Mouse (Mus musculus) MN1 (cell line): ENCODE measurements at regions not wholly inside any gene's neighbourhood (a gene's known extent, or its start where the extent isn't known, plus 50 kb on each side); places are given as distances from the start of the nearest gene placed in this dataset.
A peak's percentile ranks its signal among the peaks of the same experiment; 100 is the strongest.

Experiments
- DNase-seq: peaks from one replicate; pipeline ENCODE4 v3.0.0-alpha.2; 2016; ENCODE audit warnings: low spot score

DNA sequence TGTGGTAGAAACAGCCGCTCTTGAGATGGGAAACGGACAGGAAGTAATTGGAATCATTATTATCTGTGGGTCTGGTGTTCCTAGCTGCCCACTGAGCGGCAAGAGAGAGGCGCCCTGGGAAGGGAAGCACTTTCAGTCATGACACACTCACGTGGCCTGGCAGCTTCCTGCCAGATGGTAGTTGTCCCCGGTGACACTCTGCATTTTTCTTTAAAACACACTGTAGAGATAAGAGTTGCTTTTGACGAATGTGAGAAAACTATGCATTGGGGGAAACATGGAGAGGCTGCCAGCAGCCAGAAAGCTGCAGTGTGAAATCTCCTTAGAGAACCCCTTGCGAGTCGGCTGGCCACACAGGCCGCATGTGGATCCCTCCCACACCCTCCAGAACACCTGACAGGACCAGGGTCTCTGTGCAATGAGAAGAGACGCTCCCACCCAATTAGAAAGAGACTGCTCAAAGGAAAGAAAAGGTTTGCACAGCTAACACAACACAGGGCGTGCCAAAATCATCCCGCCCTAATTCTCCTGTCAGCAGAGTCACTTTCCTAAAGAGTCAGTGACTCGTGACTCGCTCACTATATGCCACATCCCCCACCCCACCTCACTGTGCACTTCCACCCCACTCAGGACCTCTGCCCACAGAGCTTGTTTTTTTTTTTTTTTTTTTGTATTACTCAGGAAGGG, 194.0 kb upstream of the Map3k1 start:
- DNase-seq = peak; percentile 50

DNA sequence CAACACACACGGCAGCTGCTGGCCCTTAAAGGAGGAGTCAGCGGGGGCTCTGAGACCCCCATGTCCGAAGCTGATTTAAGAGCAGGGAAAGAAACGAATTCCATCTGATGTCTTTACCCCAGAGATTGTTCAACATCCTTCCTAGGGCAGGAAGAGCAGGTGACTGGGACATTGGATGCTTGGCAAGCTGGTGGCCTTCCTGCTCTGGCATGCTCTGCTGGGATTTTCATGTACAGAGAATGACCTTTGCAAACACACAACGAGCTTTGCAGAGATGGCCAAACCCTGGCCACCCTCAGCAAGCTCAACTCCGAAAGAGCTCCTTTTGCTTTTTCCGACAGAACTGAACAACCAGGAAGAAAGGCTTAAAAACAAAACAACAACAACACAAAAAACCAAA, 194.7 kb upstream of the Map3k1 start:
- no peak for DNase-seq

DNA sequence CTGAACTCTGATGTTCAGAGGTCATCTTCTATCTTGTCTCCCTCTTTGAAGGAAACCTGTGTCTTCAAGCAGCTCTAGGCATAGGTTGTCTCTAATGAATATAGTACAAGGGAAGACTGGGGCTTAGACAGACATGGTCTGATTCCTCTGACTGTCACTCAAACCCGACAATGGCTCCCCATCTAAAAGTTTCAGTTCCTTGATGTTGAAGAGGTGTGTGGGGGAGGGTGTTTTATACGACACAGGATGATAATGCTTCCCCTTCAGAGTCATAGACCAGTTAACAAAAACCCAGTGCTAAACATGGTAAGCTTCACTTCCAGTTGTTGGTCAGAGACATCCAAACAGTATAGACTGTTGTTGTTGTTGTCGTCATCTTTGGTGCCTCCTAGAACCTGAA, 195.3 kb upstream of the Map3k1 start:
- no peak for DNase-seq

DNA sequence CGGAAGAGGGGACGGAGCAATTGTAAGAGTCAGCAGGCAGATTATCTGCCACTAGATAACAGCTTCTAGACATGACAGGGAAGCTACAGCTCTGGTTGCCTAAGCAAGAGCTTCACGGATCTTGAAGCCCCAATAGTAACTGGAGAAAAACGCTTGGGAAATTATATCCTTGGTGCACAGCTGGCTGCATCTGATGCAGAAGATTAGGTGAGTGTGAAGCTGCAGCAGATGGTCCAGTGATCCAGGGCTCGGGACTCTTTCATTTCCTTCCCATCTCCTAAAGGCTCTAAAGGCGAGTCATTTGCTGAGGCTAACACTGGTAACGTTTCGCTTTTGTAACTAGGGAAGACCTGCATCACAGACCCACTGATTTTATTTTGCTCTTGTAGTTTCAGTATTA, 196.6 kb upstream of the Map3k1 start:
- no peak for DNase-seq

DNA sequence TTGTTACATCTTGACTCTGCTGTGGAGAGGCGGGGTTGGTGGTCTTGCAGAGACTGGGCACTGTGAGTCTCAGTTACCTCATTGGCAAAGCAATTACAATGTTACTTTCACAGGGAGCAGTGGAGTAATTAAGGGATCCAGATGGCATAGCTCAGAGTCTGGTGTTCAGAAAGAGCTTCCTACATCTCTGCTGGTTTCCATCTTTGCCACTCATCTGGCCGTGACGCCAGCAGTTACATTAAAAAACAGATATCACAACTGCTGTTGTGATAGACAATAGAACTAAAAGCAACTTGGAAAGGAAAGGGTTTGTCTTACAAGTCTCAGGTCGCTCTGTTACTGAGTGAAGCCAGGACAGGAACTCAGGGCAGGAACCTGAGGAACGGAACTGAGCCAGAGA, 200.0 kb upstream of the Map3k1 start:
- DNase-seq = no peak

DNA sequence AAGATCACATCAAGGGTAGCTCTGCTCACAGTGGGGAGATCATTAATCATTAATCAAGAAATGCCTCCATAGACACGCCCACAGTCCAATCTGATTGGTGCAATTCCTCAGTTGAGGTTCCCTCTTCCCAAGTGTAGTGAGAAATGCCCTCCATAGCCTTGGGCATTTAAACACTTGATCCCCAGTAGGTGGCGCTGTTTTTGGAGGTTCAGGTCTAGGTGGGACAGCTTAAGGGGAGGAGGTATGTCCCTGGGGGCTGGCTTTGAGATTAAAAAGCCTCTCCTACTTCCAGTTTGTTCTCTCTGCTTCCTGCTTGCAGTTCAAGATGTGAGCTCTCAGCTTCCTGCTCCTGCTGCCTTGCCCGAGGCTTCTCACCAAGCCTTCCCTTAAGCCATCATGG, 200.5 kb upstream of the Map3k1 start:
- DNase-seq = no peak

DNA sequence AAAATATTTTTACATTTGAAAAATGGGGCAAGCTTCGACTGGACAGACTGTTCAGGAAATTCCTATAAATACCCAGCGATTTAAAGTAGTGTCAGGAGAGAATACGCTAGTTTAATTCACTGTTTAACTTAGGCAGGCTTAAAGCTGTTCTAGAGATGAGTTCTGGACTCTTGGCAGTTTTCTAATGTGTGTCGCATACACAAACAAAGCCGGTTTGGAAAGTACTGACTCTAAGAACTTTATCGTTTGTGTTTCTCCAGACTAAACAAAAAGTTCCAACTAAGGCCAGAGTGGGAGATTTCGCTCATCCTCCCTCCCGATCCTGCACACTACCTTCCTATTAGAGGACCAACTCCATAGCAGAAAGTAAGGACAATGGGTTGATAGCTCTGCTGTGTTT, 201.7 kb upstream of the Map3k1 start:
- DNase-seq = no peak

DNA sequence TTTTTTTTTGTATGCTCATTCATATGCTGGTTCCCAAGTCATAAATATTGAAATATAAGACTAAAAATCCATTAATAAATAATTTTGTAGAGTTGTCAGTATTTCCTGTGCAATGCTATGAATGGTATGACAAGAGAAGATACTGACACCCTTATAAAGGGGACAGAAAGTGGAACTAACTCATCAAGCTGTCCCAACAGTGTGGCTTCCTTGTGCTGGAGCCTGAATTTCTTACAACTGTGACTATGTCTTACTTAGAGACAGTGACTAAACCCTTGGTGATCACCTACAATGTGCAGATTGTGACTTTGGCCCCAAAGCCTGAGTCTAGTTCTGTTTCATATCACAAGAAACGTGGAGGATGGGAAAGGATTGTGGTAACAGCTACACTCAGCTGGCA, 203.8 kb upstream of the Map3k1 start:
- DNase-seq = no peak

DNA sequence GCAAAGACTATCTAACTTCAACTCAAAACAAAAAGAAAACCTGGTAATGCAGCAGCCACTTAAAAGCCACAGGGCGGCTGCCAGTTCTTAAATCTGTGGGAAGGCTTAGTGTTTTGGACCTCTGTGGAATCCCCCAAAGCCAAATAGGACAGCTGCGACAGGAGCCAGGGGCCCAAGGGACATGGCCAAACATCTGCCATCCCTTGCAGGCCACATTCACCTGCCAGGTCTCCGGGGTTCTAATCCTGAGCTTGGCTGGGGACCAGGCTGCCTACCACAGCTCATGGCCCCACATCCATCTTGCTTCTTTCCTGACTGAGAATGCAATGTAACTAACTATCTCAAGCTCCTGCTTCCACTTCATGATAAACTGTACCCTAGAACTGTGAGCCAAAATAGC, 206.3 kb upstream of the Map3k1 start:
- DNase-seq = no peak

DNA sequence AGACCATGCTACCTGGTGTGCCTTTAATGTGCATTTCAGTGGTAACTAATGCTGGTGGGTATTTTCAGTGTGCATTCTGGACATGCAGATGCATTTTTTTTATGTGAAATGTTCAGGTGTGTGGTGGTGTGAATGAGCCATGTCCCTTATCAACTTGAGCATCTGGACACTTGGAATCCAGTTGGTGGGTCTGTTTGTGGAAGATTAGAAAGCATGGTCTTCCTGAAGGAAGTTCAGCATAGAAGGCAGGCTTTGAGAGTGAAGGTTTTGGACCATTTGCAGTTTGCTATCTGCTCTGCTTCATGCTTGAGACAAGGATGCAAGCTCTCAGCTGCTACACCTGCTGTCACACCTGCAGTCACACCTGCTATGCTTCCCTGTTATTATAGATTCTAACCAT, 207.5 kb upstream of the Map3k1 start:
- no peak for DNase-seq

DNA sequence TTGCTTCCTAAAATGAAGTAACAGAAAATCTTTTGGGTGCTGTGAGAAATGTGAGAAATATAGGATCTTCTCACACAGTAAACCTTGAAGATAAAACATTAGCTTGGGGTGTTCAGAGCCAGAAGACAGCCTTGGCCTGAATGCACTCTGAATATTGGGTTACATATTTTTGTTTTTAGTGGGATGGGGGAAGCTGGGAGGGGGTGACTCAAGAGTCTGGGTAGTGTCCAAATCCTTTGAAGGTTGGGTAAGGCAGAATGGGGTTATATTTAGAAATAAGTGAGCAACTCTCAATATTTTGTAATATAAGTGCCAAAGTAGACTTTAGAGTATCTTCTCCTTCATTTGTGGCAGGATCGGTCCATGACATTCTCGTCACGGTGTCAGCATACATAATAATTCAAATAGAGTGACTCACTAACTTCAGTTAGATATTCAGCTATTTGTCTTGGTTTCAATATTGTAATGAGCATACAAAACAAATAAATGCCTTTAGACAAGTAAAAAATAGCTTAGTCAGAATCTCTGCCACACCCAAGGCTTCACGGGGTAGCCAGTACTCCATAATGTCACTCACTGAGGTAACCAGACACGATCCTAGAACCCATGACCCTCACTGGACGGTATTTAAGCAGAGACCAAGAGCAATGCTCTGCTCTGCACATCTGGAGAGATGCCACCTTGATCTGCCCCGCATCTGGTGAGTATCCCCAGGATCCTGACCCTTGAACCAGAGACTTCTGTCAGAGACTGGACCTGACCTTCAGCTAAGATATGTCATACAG, 209.9 kb upstream of the Map3k1 start:
- no peak for DNase-seq

DNA sequence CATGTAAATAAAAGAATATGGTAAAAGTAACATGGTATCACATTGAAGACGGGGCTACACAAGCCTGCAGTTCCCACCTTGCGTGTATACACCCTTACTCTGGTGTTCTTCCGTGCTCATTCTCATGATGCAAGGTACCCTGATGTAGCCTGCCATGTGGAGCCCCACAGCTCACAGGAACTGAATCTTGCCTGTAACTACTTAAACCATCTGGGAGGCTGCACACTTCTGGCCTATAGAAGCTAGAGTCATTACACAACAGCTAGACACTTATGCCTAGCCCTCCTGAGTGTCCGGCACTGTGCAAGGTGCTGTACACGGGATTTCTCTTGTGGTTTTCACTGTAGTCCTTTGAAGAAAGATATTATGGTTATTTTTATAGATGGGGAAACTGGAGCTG, 210.8 kb upstream of the Map3k1 start:
- DNase-seq = no peak

DNA sequence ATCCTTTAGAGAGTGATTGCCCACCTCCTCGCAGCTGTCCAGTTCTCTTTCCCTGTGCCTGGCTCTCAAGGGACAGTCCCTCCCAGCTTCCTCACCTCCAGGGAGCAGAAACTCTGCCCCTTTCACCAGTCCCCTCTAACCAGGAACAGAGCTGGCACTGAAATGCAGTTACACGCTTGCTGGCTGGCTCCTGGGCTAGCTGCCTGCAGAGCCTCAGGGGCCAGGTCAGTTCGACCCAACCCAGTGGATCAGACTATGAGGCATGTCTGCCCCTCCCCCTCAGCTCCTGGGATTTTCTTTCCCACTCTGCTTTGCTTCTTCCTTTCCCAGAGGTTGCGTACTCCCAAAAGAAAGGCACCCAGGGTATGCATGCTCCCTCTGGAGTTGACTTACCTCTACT, 214.4 kb upstream of the Map3k1 start:
- peak; percentile 33 for DNase-seq

DNA sequence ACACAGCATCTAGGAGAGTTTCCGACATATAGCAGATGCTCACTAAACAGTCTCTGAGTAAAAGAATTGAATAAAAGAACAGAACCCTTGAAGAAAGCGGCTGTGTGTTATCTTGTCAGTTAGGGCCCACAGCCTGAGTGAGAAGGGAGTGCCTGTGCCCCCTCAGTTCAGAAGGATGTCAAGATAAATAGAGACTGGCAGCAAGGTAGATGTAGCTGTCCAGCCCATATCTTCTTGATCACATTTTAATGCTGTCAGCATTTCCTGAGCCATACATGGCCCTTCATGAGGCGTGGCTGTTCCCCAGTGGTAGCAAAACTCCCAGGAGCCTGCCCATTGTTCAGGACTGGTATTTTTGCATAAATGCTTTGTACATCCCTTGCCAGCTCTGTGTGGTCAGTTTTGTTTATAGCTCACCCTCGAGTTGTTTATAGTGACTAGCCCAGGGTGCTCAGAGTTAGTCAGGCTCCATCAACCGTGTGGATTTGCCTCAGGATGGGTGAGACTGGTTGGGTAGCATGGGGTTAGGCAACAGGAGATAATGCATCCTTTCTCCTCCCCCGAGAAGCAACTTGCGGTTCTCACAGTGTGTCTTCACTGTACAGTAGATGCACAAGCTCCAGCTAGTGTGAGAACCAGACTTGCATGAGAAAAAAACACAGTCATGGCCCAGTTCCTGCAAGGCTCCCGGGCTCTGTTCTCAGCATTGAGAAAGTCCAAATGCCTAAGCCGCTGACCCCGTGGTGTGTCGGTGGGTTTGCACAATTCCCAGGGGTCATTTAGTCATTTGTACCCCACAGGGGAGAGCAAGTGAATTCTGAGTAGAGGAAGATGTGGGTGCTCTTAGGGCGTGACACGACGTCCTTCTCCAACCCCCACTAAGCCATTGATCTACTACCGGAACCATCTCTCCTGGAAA, 216.1 kb upstream of the Map3k1 start:
- no peak for DNase-seq

DNA sequence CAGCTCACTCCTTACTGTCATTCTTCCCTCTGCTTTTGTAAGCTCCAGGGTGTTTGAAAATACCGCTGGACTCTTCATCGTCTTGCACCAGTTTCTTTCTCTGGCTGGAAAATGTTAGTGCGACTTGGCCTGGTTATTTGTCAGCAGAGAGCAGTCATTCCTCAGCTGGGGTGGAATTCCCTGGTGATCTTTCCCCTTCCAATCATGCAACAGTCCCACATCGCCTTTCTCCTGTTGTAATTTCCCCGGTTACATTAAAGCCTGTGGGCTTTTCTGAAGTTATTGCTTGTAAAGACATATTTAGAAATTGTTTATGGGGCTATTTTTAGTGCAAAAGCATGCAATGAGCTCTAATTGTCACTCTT, 216.8 kb upstream of the Map3k1 start:
- no peak for DNase-seq

DNA sequence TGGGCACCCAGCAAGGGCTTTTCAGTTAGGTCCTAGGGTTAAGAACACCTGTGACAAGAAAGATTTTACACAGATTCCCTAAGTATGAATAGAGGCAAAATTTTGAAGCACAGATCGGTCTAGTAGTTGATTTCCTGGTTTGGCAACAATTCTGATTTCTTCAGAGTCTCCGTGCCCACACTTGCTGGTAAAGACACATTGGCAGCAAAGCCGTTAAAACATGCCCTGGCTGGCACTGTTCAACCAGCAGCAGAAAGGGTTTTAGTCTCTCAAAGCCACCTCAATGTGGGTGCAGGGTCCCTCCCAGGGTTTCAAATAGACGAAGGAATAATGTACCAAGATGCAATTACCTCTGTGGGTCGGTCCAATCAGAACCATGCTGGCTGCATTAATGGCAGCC, 218.9 kb upstream of the Map3k1 start:
- no peak for DNase-seq

DNA sequence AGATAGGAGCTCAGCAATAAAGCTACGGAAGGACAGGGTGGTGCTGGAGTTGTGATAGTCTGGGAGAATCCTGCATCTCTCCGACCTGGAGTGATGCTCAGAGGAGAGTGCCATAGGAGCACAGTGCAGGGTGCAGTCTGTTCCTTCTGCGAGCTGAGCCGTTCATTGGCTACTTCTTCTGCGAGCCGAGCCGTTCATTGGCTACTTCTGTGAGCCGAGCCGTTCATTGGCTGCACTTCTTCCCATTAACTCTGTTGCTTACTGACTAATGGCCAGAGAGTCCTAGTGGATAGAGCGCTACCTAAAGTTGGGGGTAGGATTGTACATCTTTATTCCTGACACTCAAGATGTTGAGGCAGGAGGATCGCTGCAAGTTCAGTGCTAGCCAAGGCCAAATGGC, 222.3 kb upstream of the Map3k1 start:
- no peak for DNase-seq

DNA sequence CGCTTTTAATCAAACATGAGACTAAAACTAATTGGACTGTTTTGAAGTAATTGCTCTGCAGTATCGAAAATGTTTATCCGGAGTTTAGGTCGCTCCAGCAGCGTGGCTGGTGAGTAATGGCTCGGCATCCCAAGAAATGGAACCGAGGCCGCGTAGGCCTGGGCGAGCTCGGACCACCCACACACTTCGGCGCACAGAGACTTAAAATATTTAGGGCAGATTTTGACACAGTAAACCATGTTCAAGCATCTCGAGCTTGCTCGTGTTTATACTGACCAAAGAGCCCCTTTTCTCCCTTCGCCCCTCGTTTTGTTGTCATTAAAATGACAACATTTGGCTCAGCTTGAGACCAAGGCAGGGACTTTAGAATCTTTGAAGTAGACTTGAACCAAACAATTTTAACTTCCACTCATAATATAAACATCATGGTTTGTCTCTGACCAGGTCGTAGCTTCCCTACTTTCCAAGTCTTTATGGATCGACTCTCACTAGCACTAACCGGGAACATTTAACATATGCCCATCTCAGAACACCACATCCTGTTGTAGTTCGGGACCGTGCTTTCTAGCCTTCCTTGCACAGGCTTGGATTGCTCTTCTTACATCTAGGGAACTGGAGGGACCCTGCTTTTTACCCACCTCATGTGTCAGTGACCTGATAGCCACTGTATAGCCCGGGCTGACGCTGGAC, 223.0 kb upstream of the Map3k1 start:
- DNase-seq = no peak

DNA sequence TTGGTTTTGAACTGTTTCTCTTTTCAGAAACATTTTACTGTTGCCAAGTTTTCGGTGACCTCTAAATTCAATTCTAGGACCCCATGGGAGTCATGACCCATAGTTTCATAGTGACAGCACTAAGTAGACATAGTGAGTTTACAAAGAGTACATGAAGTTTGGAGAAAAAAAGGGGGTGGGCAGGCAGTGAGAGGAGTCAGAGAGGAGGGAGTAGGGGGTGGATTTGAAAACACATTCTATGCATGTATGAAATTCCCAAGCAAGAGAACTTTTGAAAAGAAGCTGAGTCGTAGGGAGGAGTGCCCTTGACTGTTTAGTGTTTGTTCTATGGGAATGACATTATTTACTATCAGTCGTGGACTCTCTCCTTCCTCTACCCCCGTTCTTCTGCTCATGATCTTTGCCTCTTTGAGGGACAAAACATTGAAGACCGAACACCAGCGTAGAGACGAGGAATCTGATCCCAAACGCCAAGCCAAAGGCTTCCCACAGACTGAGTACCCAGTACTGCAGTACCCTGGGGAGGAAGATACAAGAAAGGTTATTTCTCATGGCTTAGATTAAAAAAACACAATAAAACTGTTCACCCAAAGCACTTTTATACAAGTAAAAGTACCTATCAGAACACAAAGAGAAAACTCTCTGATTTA, 229.1 kb upstream of the Map3k1 start:
- no peak for DNase-seq

DNA sequence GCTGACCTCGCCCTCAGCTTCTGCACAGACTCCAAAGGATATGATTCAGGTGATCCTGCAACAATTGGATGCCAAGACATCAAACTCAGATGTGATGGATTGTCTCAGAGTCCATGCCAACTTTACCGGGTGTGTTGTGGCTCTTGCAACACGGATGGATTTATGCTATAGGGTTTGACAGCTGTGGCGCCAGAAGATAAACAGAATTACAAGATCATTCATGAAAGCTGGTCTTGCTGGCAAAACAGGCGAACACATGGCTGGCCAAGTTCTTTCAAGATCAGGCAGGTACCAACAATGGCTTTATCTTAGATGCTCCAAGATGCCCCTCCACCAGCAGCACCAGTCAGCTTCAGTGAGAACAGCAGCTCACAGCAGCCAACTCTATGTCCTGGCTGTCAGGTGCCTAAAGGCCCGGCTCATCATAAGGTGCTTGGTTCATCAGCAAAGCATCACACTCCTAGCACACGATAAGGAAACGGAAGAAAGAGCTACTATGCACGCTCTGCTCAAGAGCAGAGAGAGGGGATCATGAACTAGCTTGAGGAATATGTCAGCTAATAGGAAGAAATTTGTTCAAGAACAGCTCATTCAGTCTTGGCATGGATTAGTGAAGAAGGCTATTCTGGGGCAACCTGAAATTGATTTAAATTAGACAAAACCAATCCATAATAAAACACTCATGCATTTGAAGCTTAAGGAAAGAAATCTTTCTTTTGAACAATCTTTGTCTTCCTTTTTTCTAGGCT, 229.9 kb upstream of the Map3k1 start:
- no peak for DNase-seq
